Mouse (Mus musculus) small intestine, adult 2 months (tissue): ENCODE data around the gene Mef2a.

ENCODE experiments used
- CTCF ChIP-seq: fragments of 200-500 bp; IDR thresholded peaks from 2 replicates; pipeline ENCODE4 v1.5.1; 2012; ENCODE audit warnings: low read depth, mild to moderate bottlenecking, control low read depth, inconsistent platforms, low read length, moderate library complexity, mixed read lengths; ENCODE audit not compliant: insufficient replicate concordance, insufficient read length; ENCODE audit errors: extremely low read depth
- POLR2A ChIP-seq: fragments of 200-500 bp; IDR thresholded peaks from 2 replicates; pipeline ENCODE4 v1.6.1; 2012; ENCODE audit warnings: low read depth, mild to moderate bottlenecking, control low read depth, inconsistent platforms, low read length, moderate library complexity

DNA sequence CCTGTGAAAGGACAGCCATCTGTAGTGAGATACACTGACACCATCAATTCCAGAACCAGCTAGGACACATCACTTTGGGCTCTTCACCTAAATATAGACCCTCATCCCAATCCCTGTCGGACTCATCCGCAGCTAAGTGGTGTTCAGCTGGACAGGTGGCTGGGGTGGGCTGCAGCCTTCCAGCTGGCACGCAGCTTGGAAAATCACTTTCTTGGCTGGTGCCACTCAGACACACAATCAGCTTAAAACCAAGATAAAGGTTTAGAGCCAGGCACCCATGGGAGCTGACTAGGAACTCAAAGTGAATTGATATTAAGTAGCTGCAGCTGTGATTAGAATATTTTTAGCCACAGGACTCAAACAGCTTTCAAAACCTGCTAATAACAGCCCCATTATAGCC lies 142.4 kb downstream of the Mef2a start:
- no peak for TF ChIP-seq POLR2A
- no peak for TF ChIP-seq CTCF
